Mouse (Mus musculus) embryonic facial prominence, embryonic 14.5 days (tissue): ENCODE measurements around the gene Gm17622. TPM values are rescaled to one million over a fixed set of nuclear protein-coding genes. Genes with fewer than 3 reads are reported as not detected.

Experiments used
- ATAC-seq: fragments of 200-750 bp; cut with Nextera tagmentation; 2 replicates; pipeline ENCODE4 v1.8.0; 2017; ENCODE audit warnings: low read depth, moderate number of reproducible peaks, moderate TSS enrichment
- DNase-seq: peaks from one replicate; pipeline ENCODE4 v3.0.0-alpha.2; 2015; ENCODE audit warnings: low spot score
- H3K27ac ChIP-seq: fragments of 300-500 bp; sonication (generic); replicated peaks from 2 replicates; pipeline ENCODE4 v1.5.1; 2014; ENCODE audit warnings: low read depth, mild to moderate bottlenecking, low read length, moderate library complexity
- H3K27me3 ChIP-seq: fragments of 300-500 bp; sonication (generic); replicated peaks from 2 replicates; pipeline ENCODE4 v1.6.1; 2014; ENCODE audit warnings: low read length; ENCODE audit not compliant: control insufficient read depth, insufficient read depth
- H3K36me3 ChIP-seq: fragments of 300-500 bp; sonication (generic); 2 replicates; pipeline ENCODE4 v1.6.1; 2014; ENCODE audit warnings: low read length, mixed read lengths; ENCODE audit not compliant: control insufficient read depth, insufficient read depth
- H3K4me1 ChIP-seq: fragments of 300-500 bp; sonication (generic); 2 replicates; pipeline ENCODE4 v1.6.1; 2014; ENCODE audit warnings: antibody characterized with exemption, low read length; ENCODE audit not compliant: control insufficient read depth, insufficient read depth
- H3K4me2 ChIP-seq: fragments of 300-500 bp; sonication (generic); 2 replicates; pipeline ENCODE4 v1.6.1; 2014; ENCODE audit warnings: low read depth, mild to moderate bottlenecking, low read length, moderate library complexity, mixed read lengths
- H3K4me3 ChIP-seq: fragments of 300-500 bp; sonication (generic); 2 replicates; pipeline ENCODE4 v1.5.1; 2014; ENCODE audit warnings: low read depth, mild to moderate bottlenecking, low read length
- H3K9ac ChIP-seq: fragments of 300-500 bp; sonication (generic); 2 replicates; pipeline ENCODE4 v1.6.1; 2014; ENCODE audit warnings: low read depth, mild to moderate bottlenecking, low read length, moderate library complexity, mixed read lengths
- H3K9me3 ChIP-seq: fragments of 300-500 bp; sonication (generic); 2 replicates; pipeline ENCODE4 v1.6.1; 2016; ENCODE audit warnings: low read length; ENCODE audit not compliant: control insufficient read depth
- WGBS: fragments of 180-500 bp; shearing (Covaris S2); extraction: QIAGEN DNeasy Blood & Tissue Kit; methylation state at CpG from one replicate; pipeline ENCODE4 v1.1.7; 2014; 5-methylcytosine and 5-hydroxymethylcytosine counted together
- polyA plus RNA-seq: library from polyadenylated mRNA; unstranded; fragments of >200 nt; fragmentation: Nextera tagmentation; extraction: Ambion mirVana; gene quantifications from 2 replicates; pipeline ENCODE4 v1.2.1, GENCODE M21; 2014

Gene Gm17622
- polyA plus RNA-seq, 1 experiment from 2014 or later = not detected

DNA sequence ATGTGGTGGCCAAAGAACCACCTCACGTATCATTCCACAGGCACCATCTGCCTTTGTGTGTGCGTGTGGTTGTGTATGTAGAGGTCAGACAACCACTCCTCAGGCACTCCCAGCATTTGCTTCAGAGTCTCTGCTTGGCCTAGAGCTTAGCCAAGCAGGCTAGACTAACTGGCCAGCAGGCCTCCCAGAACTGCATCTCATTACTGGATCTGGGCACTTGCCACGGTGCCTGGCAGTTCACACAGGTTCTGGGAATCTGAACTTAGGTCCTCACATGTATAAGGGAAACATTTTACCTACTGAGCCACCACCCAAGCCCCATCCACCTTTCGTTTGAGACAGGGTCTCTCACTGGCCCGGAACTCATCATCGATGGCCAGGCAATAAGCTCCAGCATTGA is 41.6 kb downstream of the Gm17622 start:
- no peak overlapping the region for H3K27ac ChIP-seq
- ATAC-seq = no peak
- no peak overlapping the region for H3K9ac ChIP-seq
- no peak overlapping the region for H3K4me2 ChIP-seq
- H3K36me3 ChIP-seq = no peaks in the 10 kb centered on the region
- no peaks in the 10 kb centered on the region for H3K4me1 ChIP-seq
- H3K9me3 ChIP-seq = peaks cover 15% of the 10 kb centered on the region; the same call in 1 of the 2 replicates
- H3K27me3 ChIP-seq = no peaks in the 10 kb centered on the region
- H3K4me3 ChIP-seq = no peak overlapping the region
- 89% methylated on average over 6 of the region's 6 CpGs for WGBS
- no peak for DNase-seq

GRCm38 (mm10) chr13:96533742-96534141 is 43.2 kb downstream of the Gm17622 start:
- Histone ChIP-seq H3K4me2 (no peak overlapping the region), H3K9me3 (peaks cover 13% of the 10 kb centered on the region; the same call in 1 of the 2 replicates), H3K27me3 (no peaks in the 10 kb centered on the region), H3K27ac (no peak overlapping the region), H3K9ac (no peak overlapping the region), H3K36me3 (no peaks in the 10 kb centered on the region), H3K4me3 (no peak overlapping the region), H3K4me1 (no peaks in the 10 kb centered on the region)
- DNase-seq = no peak
- no peak for ATAC-seq
- WGBS = 65% methylated on average over 2 of the region's 2 CpGs

GRCm38 (mm10) chr13:96536821-96537572 is 46.5 kb downstream of the Gm17622 start:
- H3K9ac ChIP-seq = no peak overlapping the region
- no peaks in the 10 kb centered on the region for H3K27me3 ChIP-seq
- 83% methylated on average over 5 of the region's 5 CpGs for WGBS
- DNase-seq (no peak), ATAC-seq (no peak)
- H3K4me2 ChIP-seq = no peak overlapping the region
- no peaks in the 10 kb centered on the region for H3K9me3 ChIP-seq
- H3K27ac ChIP-seq = no peak overlapping the region
- 0 out of 2 replicates have a peak, but pooled peaks cover 7% of the 10 kb centered on the region for H3K4me1 ChIP-seq
- H3K36me3 ChIP-seq = no peaks in the 10 kb centered on the region
- no peak overlapping the region for H3K4me3 ChIP-seq

GRCm38 (mm10) chr13:96538103-96538502 is 47.6 kb downstream of the Gm17622 start:
- 0 out of 2 replicates have a peak, but pooled peaks cover 7% of the 10 kb centered on the region for H3K4me1 ChIP-seq
- no peaks in the 10 kb centered on the region for H3K9me3 ChIP-seq
- ATAC-seq = no peak
- no peak overlapping the region for H3K4me2 ChIP-seq
- no peak overlapping the region for H3K4me3 ChIP-seq
- no peak for DNase-seq
- no peaks in the 10 kb centered on the region for H3K27me3 ChIP-seq
- 73% methylated on average over 3 of the region's 3 CpGs for WGBS
- no peak overlapping the region for H3K9ac ChIP-seq
- no peak overlapping the region for H3K27ac ChIP-seq
- no peaks in the 10 kb centered on the region for H3K36me3 ChIP-seq

Other genes with a start within 250 kb of the Gm17622 start
- gene Poc5, start 102.4 kb upstream of the Gm17622 start, polyA plus RNA-seq = 13.7 and 19.7 TPM in 2 replicates
- gene Ankdd1b, start 19.5 kb upstream of the Gm17622 start, polyA plus RNA-seq = 0.15 and 0.20 TPM in 2 replicates
- 10.1 and 10.7 TPM in 2 replicates for gene Polk, start 51.8 kb downstream of the Gm17622 start, polyA plus RNA-seq
- 10.2 and 10.8 TPM in 2 replicates for gene Col4a3bp, start 51.9 kb downstream of the Gm17622 start, polyA plus RNA-seq
- gene Hmgcr, start 180.2 kb downstream of the Gm17622 start, polyA plus RNA-seq = 63.0 and 79.7 TPM in 2 replicates